Mouse (Mus musculus): Measurements from ENCODE around the gene Plekha8.

- no peak for TF ChIP-seq CTCF (IDR thresholded peaks at IDR 0.05; ENCODE audit: low read depth)
- no peak for TF ChIP-seq EP300 (IDR thresholded peaks at IDR 0.05; ENCODE audit: low read depth)
These were observed 2.3 kb downstream of the Plekha8 start, which contains the start of gene Fkbp14 for GRCm38 (mm10) chr6:54597208-54597607.

All from liver, embryonic 14.5 days (tissue).